Mouse (Mus musculus) E14TG2a.4 (cell line): ENCODE measurements around the gene Etfb.

Source experiments
- CTCF ChIP-seq: conservative IDR thresholded peaks from 2 replicates; pipeline ENCODE4 v1.5.1; 2014; ENCODE audit warnings: low read length
- NANOG ChIP-seq: IDR thresholded peaks from 2 replicates; pipeline ENCODE4 v1.6.1; 2014; ENCODE audit warnings: borderline replicate concordance, low read length, mixed read lengths
- POU5F1 ChIP-seq: IDR thresholded peaks from 2 replicates; pipeline ENCODE4 v1.6.1; 2014; ENCODE audit warnings: low read length, borderline replicate concordance

- TF ChIP-seq CTCF = no peak
- TF ChIP-seq POU5F1 = no peak
- no peak for TF ChIP-seq NANOG
Observed at GRCm38 (mm10) chr7:43489631-43490125, 45.8 kb downstream of the Etfb start, which contains the start of gene Iglon5.
